Mouse (Mus musculus) left cerebral cortex, adult 2 months (tissue): ENCODE data around the gene Bphl. TPM values are rescaled to one million over a fixed set of nuclear protein-coding genes. Genes with fewer than 3 reads are reported as not detected.
"Not testable (repeated sequence)": the region's sequence is repeated elsewhere in the genome, so short reads cannot be mapped to it uniquely, and the experiment has no call there.

Experiments used
- DNase-seq, 2 experiments: peaks; one replicate each; pipeline ENCODE4 v3.0.0; 2021 to 2022; ENCODE audit warnings: low spot score in 2 of 2, mixed read lengths in 1 of 2; ENCODE audit errors: extremely low spot score in 1 of 2
- H3K27ac ChIP-seq: fragments of 200-600 bp; 2 replicates; pipeline ENCODE4 v1.8.1; 2022
- H3K4me3 ChIP-seq: fragments of 200-600 bp; 2 replicates; pipeline ENCODE4 v1.8.1; 2022
- CTCF ChIP-seq: fragments of 200-600 bp; IDR thresholded peaks from 2 replicates; pipeline ENCODE4 v1.8.1; 2022; ENCODE audit warnings: antibody characterized with exemption, mild to moderate bottlenecking, moderate library complexity
- intact Hi-C: fragments of 180-260 bp; cut with DNase I; formaldehyde crosslinking; loops from one replicate; pipeline ENCODE4 v1.15.1; 2025
- total RNA-seq, 2 experiments: library from RNA; stranded (reverse); gene quantifications; 2 replicates each; pipeline ENCODE4 v1.2.3; 2021

Gene Bphl
- total RNA-seq, 2 experiments from 2014 or later, result 41.8 to 45.8 TPM

DNA sequence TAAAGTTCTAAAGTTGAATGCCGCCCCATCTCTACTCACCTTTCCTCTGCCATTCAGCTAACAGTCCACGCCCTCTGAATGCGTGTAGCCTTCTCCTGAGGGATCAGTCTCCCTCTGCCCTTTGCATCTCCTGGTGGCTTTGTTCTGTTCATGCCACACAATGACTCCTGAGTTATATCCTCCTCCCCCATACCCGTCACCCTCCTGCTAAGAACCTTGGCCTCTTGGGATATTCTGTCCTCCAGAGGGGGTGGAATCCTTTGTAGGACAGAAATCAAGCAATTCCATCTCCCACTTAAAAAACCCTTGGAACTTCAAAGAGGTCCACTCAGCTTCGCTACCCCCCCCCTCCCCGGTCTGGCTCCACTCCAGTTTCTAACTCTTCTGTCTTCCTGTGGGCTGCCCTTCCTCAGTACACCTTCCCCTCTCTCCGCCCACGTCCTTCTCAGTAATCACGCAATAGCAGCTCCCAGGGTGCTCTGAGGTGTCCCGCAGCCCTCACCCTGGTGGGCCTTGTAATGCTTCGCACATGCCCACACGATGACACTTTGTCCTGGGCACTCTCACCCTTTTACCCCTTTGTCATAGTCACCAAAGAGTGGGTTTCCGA, 16.4 kb downstream of the Bphl start:
- Histone ChIP-seq H3K4me3 (no peak overlapping the region), H3K27ac (no peak overlapping the region)
- DNase-seq, result no peak
- TF ChIP-seq CTCF, result no peak
- intact Hi-C loops, result no loop called here

DNA sequence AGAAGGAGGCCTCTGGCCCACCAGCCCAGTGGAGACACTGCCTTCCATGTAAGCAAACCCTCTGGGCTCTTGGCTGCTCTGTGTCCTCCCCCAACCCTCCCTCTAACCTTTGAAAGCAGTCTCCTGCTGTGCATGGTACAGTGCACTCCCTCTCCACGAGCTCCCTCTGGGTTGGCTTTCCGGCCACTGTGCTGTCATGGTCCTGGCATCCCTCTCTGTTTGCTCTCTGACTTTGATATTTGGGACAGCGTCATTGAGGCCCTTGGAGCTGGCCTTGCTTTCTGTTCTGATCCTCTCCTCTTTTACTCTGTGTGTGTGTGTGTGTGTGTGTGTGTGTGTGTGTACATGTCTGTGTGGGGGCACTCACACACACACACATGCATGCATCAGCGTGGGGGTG, 17.0 kb downstream of the Bphl start:
- no peak for TF ChIP-seq CTCF
- intact Hi-C loops, result no loop called here
- Histone ChIP-seq H3K27ac (no peak overlapping the region), H3K4me3 (no peak overlapping the region)
- DNase-seq, result no peak

DNA sequence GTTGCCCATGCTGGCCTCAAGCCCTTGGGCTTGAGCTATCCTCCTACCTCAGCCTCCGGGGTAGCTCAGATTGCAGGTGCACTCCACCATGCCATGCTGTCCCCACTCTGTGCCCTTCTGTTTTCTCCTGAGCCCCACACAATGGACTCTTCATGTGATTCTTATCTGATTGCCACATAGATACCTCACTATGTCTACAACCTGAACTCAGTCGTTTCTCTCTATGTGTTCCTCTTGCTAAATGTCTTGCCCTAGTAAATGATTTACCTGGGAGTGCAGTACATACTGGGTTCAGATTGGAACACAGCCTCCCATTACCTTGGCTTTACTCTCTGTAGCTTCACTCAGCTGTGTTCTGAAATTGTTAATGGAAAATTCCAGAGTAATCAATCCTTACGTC, 17.6 kb downstream of the Bphl start:
- no peak for DNase-seq
- Histone ChIP-seq H3K4me3 (no peak overlapping the region), H3K27ac (no peak overlapping the region)
- TF ChIP-seq CTCF, result no peak
- intact Hi-C loops, result no loop called here

DNA sequence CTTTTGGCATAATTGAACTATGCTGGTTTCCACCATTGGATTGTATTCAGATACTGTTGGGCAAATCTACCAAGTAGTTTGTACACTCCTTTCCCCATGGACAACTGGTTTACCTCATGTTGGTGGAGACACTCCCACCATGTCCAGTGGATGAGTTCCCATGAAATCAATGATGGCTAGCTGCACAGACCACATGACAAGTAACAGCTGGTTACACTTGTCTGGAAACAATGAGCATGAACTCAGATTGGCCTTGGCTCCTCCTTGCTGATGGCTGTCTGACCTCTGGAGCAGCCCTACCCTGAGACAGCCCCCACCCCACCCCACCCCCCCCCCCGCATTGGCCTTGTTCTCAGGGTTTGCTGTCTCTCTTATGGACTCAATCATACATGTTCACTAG, 19.9 kb downstream of the Bphl start:
- Histone ChIP-seq H3K4me3 (no peak overlapping the region), H3K27ac (no peak overlapping the region)
- no peak for DNase-seq
- TF ChIP-seq CTCF, result no peak
- intact Hi-C loops, result no loop called here

DNA sequence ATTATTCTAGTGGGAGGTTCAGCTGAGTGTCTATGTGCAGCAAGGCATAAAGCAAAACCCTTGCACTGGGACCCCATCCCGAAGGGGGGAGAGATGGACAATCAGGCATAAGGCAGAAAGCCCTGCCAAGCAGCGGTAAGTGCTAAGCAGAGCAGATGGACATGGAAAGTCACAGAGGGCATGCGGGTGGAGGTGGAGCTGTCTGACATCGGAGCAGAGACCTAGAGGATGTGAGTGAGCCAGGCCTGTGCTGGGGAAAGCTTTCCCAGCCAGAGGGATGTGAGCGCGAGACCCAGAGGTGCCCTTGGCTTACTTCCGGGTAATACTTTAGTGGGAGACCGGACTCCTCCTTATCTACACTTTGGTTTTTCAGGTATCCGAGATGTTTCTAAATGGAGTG, 22.7 kb downstream of the Bphl start:
- TF ChIP-seq CTCF, result no peak
- no peak overlapping the region for H3K4me3 ChIP-seq
- intact Hi-C loops, result no loop called here
- H3K27ac ChIP-seq, result no peak overlapping the region
- no peak for DNase-seq

DNA sequence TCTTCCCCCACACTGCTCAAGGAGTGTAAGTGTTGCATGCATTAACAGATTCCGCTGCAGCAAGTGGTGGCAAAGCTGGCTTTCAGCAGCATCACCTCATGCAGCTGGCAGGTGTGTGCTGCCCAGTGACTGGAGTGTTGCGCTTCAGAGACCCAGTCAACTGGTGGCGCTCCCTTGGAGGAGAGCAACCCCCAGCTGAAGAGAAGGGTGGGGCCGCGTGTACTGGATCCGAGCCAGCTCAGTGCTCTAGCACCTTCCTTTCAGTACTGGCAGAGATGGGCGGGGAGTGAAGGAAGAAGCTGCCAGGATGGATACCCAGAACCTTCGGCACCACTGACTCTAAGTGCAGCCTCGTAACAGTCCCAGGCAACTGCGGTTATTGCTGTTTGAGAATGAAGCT, 25.1 kb downstream of the Bphl start:
- intact Hi-C loops, result no loop called here
- TF ChIP-seq CTCF, result no peak
- Histone ChIP-seq H3K4me3 (no peak overlapping the region), H3K27ac (no peak overlapping the region)
- DNase-seq, result no peak

DNA sequence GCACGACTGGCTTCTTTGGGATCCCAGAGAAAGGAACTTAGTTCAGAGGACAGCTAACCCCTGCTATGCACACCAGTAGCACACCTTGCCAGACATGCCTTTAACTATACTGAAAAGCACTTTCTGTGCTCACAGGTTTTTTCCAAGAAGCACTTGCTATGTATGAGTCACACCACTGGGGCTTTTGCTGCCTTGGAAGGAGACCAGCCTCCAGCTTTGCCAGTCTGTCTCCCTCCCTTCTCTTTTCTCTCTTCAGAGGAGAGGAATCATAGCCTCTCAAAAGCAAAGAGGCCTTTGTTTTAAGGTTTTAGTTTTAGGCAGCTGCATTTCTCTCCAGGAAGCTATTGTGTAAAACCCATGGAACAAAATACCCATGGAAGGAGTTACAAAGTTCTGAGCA, 29.0 kb downstream of the Bphl start:
- H3K27ac ChIP-seq, result peak overlapping the region; percentile 17; the same call in 1 of the 2 replicates
- peak; percentile 44 to 52 for DNase-seq
- no peak overlapping the region for H3K4me3 ChIP-seq
- TF ChIP-seq CTCF, result peak; percentile 9; the same call in 1 of the 2 replicates
- intact Hi-C loops, result no loop called here

DNA sequence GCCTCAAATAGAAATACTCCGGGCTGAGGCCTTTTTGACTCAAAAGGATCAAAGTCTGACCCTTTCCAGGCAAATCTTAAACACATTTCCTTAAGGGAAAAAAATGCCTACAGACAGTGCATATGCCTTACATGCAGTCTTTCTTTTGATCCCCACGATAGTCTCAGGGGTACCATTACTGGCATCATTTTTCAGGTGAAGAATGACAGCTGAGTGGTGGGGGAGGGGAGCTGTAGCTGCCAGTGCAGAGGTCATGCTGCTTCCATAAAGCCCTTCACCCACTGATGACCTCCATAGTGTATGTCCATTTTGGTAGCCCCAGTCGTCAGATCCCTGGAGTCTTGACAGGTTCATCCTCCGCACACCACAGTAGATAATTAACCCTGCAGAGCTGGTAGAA, 32.9 kb downstream of the Bphl start:
- TF ChIP-seq CTCF, result no peak
- Histone ChIP-seq H3K27ac (no peak overlapping the region), H3K4me3 (no peak overlapping the region)
- intact Hi-C loops, result loop anchor here (10.0 kb wide), 1 partner anchor 275 kb away; the partner anchor contains the start of gene Slc22a23
- no peak for DNase-seq

DNA sequence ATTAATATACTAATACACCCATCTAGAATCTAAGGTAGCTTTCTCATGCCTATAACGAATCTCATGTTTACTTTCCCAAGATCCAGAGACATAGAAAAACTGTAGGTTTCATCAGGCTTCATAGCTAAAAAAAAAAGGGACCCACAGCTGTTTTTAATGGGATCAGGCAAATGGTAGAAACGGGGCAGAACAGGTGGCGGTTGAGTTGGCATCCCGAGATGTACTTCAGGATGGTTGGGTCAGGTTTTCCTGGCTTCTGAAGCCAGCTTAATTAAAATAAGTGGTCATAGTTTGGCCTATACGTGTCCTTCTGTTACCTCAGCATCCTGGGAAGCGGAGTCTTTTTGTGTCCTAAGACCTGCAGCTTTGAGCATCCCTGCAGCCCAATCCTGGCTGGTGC, 34.4 kb downstream of the Bphl start:
- intact Hi-C loops, result loop anchor here (10.0 kb wide), 1 partner anchor 273 kb away; the partner anchor contains the start of gene Slc22a23
- no peak overlapping the region for H3K27ac ChIP-seq
- no peak overlapping the region for H3K4me3 ChIP-seq
- DNase-seq, result no peak
- no peak for TF ChIP-seq CTCF

DNA sequence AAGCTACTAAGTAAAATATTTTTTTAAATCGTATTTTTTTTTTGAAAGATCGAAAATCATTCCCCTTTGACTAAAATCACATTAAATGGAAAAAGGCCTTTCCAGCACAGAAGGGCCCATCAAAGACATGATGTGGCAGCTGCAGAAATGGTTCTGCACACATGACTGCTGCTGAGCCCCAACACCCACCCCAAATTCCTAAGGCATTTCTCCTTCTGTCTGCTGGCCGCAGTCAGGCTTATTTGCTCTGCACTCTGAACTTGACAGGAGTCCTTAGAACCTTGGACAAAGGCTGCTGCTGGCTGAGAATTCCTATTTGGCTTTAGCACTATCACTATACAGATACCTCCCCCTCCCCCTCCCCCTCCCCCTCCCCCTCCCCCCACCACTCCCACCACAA, 35.5 kb downstream of the Bphl start:
- H3K27ac ChIP-seq, result no peak overlapping the region
- no peak for TF ChIP-seq CTCF
- intact Hi-C loops, result loop anchor here (10.0 kb wide), 1 partner anchor 272 kb away; the partner anchor contains the start of gene Slc22a23
- no peak overlapping the region for H3K4me3 ChIP-seq
- no peak for DNase-seq

DNA sequence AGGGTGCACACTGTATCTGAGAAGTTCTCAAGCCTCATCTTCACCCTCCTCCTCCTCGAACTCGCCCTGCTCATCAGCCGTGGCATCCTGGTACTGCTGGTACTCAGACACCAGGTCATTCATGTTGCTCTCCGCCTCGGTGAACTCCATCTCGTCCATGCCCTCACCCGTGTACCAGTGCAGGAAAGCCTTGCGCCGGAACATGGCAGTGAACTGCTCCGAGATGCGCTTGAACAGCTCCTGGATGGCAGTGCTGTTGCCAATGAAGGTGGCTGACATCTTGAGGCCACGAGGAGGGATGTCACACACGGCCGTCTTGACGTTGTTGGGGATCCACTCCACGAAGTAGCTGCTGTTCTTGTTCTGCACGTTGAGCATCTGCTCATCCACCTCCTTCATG, 37.0 kb downstream of the Bphl start:
- not testable (repeated sequence) for DNase-seq, H3K4me3 ChIP-seq, H3K27ac ChIP-seq
- intact Hi-C loops, result loop anchor here (10.0 kb wide), 1 partner anchor 270 kb away; the partner anchor contains the start of gene Slc22a23

DNA sequence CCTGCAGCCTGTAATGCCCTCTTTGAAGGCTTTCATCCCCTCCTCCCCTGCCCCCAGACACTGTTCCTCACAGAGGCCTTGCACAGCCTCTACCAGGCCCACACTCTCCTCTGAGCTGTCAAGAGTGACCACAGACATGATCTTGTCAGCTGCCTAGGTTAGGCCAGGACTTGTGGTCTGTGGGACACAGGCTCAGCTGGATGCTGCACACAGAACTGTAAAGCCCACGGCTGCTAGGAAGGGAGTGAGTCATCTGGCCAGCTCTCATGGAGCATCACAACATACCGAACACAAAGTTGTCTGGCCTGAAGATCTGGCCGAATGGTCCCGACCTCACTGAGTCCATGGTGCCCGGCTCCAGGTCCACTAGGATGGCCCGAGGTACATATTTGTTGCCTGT, 38.5 kb downstream of the Bphl start:
- peak overlapping the region; percentile 76 for H3K4me3 ChIP-seq
- not testable (repeated sequence) for DNase-seq, H3K27ac ChIP-seq
- intact Hi-C loops, result loop anchor here (10.0 kb wide), 1 partner anchor 269 kb away; the partner anchor contains the start of gene Slc22a23
